Mouse (Mus musculus) G1E-ER4 (cell line): ENCODE data around the gene Armc5. TPM values are rescaled to one million over a fixed set of nuclear protein-coding genes. Genes with fewer than 3 reads are reported as not detected.

Experiments used
- GATA1 ChIP-seq: IDR thresholded peaks from one replicate; pipeline ENCODE4 v1.8.0; 2012; ENCODE audit warnings: low read length, inconsistent platforms
- polyA plus RNA-seq: library from polyadenylated mRNA; stranded (reverse); fragments of >175 nt; gene quantifications from 2 replicates; pipeline ENCODE4 v1.2.3, GENCODE M21; 2012

Gene Armc5
- polyA plus RNA-seq, 1 experiment, result 35.0 TPM

- no peak for TF ChIP-seq GATA1
Measured at GRCm38 (mm10) chr7:128238991-128239390, 1.8 kb downstream of the Armc5 start.

GRCm38 (mm10) chr7:128240131-128240784 lies 3.1 kb downstream of the Armc5 start:
- TF ChIP-seq GATA1, result no peak

GRCm38 (mm10) chr7:128242331-128242730 lies 5.2 kb downstream of the Armc5 start:
- TF ChIP-seq GATA1, result no peak

- TF ChIP-seq GATA1, result no peak
Measured at GRCm38 (mm10) chr7:128243921-128244320, 6.8 kb downstream of the Armc5 start.

- TF ChIP-seq GATA1, result no peak
Measured at GRCm38 (mm10) chr7:128244410-128245025, 7.4 kb downstream of the Armc5 start.

GRCm38 (mm10) chr7:128245547-128245946 lies 8.4 kb downstream of the Armc5 start:
- no peak for TF ChIP-seq GATA1

GRCm38 (mm10) chr7:128246496-128247391 lies 9.6 kb downstream of the Armc5 start, which contains the start of gene Tgfb1i1:
Tgfb1i1 (plus strand) TSS chr7:128246812.
- TF ChIP-seq GATA1, result no peak

GRCm38 (mm10) chr7:128247443-128247842 lies 10.3 kb downstream of the Armc5 start:
- TF ChIP-seq GATA1, result no peak

GRCm38 (mm10) chr7:128248081-128249042 lies 11.2 kb downstream of the Armc5 start:
- no peak for TF ChIP-seq GATA1

- no peak for TF ChIP-seq GATA1
Measured at GRCm38 (mm10) chr7:128249998-128250397, 12.9 kb downstream of the Armc5 start.

GRCm38 (mm10) chr7:128251946-128252345 lies 14.8 kb downstream of the Armc5 start:
- TF ChIP-seq GATA1, result no peak

- TF ChIP-seq GATA1, result no peak
Measured at GRCm38 (mm10) chr7:128252609-128253008, 15.5 kb downstream of the Armc5 start.

GRCm38 (mm10) chr7:128254978-128255377 lies 17.8 kb downstream of the Armc5 start:
- no peak for TF ChIP-seq GATA1

- TF ChIP-seq GATA1, result no peak
Measured at GRCm38 (mm10) chr7:128255757-128256156, 18.6 kb downstream of the Armc5 start.

GRCm38 (mm10) chr7:128256783-128257334 lies 19.7 kb downstream of the Armc5 start:
- TF ChIP-seq GATA1, result no peak
